Mouse (Mus musculus): ENCODE data around the gene Pbx4. TPM values are rescaled to one million over a fixed set of nuclear protein-coding genes. Genes with fewer than 3 reads are reported as not detected.
A peak's percentile ranks its signal among the peaks of the same experiment; 100 is the strongest.

Gene Pbx4
- polyA plus RNA-seq, 1 experiment from 2014 or later: 8.5 TPM

- no peak for ATAC-seq (ENCODE audit: low FRiP score, low read depth)
- H3K4me2 ChIP-seq (replicated peaks): no peak overlapping the region
- WGBS: 84% methylated on average over 2 of the region's 2 CpGs
- no peak overlapping the region for H3K9ac ChIP-seq
- no peak overlapping the region for H3K27ac ChIP-seq
- H3K9me3 ChIP-seq: no peaks in the 10 kb centered on the region
- H3K27me3 ChIP-seq: no peaks in the 10 kb centered on the region
- H3K36me3 ChIP-seq: peaks cover 50% of the 10 kb centered on the region
- H3K4me3 ChIP-seq: no peak overlapping the region
- H3K4me1 ChIP-seq: peaks cover 20% of the 10 kb centered on the region
Measured at GRCm38 (mm10) chr8:69907106-69907505, 74.8 kb downstream of the Pbx4 start.

- H3K9me3 ChIP-seq: no peaks in the 10 kb centered on the region
- no peak overlapping the region for H3K4me3 ChIP-seq
- H3K27ac ChIP-seq: no peak overlapping the region
- no peaks in the 10 kb centered on the region for H3K27me3 ChIP-seq
- H3K36me3 ChIP-seq: peaks cover 98% of the 10 kb centered on the region
- 91% methylated on average over 13 of the region's 13 CpGs for WGBS
- H3K9ac ChIP-seq: no peak overlapping the region
- ATAC-seq (ENCODE audit: low FRiP score, low read depth): no peak
- H3K4me1 ChIP-seq: no peaks in the 10 kb centered on the region
- H3K4me2 ChIP-seq (replicated peaks): no peak overlapping the region
Measured at GRCm38 (mm10) chr8:69911917-69912316, 79.6 kb downstream of the Pbx4 start.

GRCm38 (mm10) chr8:69912478-69913074 lies 80.3 kb downstream of the Pbx4 start:
- no peak overlapping the region for H3K4me3 ChIP-seq
- H3K27me3 ChIP-seq: no peaks in the 10 kb centered on the region
- H3K4me1 ChIP-seq: no peaks in the 10 kb centered on the region
- ATAC-seq (ENCODE audit: low FRiP score, low read depth): no peak
- no peak overlapping the region for H3K4me2 ChIP-seq (replicated peaks)
- WGBS: 87% methylated on average over 12 of the region's 12 CpGs
- no peak overlapping the region for H3K9ac ChIP-seq
- no peak overlapping the region for H3K27ac ChIP-seq
- H3K9me3 ChIP-seq: no peaks in the 10 kb centered on the region
- peaks cover 99% of the 10 kb centered on the region for H3K36me3 ChIP-seq

- Histone ChIP-seq H3K9me3 (no peaks in the 10 kb centered on the region), H3K4me3 (no peak overlapping the region), H3K4me1 (no peaks in the 10 kb centered on the region), H3K27me3 (no peaks in the 10 kb centered on the region), H3K36me3 (peaks cover 86% of the 10 kb centered on the region), H3K9ac (no peak overlapping the region), H3K27ac (no peak overlapping the region), H3K4me2 (replicated peaks) (no peak overlapping the region)
- WGBS: 85% methylated on average over 4 of the region's 4 CpGs
- ATAC-seq (ENCODE audit: low FRiP score, low read depth): no peak
Measured at GRCm38 (mm10) chr8:69914526-69914925, 82.2 kb downstream of the Pbx4 start.

GRCm38 (mm10) chr8:69915748-69916147 lies 83.5 kb downstream of the Pbx4 start:
- H3K27me3 ChIP-seq: no peaks in the 10 kb centered on the region
- ATAC-seq (ENCODE audit: low FRiP score, low read depth): no peak
- H3K4me2 ChIP-seq (replicated peaks): no peak overlapping the region
- peaks cover 10% of the 10 kb centered on the region for H3K4me1 ChIP-seq
- H3K27ac ChIP-seq: no peak overlapping the region
- no peaks in the 10 kb centered on the region for H3K9me3 ChIP-seq
- no peak overlapping the region for H3K9ac ChIP-seq
- H3K36me3 ChIP-seq: peaks cover 73% of the 10 kb centered on the region
- H3K4me3 ChIP-seq: no peak overlapping the region
- WGBS: 66% methylated on average over 5 of the region's 5 CpGs

GRCm38 (mm10) chr8:69918506-69918905 lies 86.2 kb downstream of the Pbx4 start:
- no peak overlapping the region for H3K4me2 ChIP-seq (replicated peaks)
- peaks cover 46% of the 10 kb centered on the region for H3K36me3 ChIP-seq
- no peak for ATAC-seq (ENCODE audit: low FRiP score, low read depth)
- no peaks in the 10 kb centered on the region for H3K27me3 ChIP-seq
- H3K27ac ChIP-seq: no peak overlapping the region
- peaks cover 16% of the 10 kb centered on the region for H3K4me1 ChIP-seq
- H3K9ac ChIP-seq: no peak overlapping the region
- H3K9me3 ChIP-seq: no peaks in the 10 kb centered on the region
- H3K4me3 ChIP-seq: no peak overlapping the region

GRCm38 (mm10) chr8:69919010-69919409 lies 86.7 kb downstream of the Pbx4 start:
- H3K9me3 ChIP-seq: no peaks in the 10 kb centered on the region
- peaks cover 18% of the 10 kb centered on the region for H3K4me1 ChIP-seq
- no peaks in the 10 kb centered on the region for H3K27me3 ChIP-seq
- no peak overlapping the region for H3K4me2 ChIP-seq (replicated peaks)
- H3K36me3 ChIP-seq: peaks cover 41% of the 10 kb centered on the region
- 74% methylated on average over 1 of the region's 1 CpGs for WGBS
- H3K9ac ChIP-seq: no peak overlapping the region; the same call in 1 of the 2 replicates
- ATAC-seq (ENCODE audit: low FRiP score, low read depth): peak; percentile 60
- no peak overlapping the region for H3K4me3 ChIP-seq
- H3K27ac ChIP-seq: no peak overlapping the region

- H3K4me1 ChIP-seq: peaks cover 18% of the 10 kb centered on the region
- 38% methylated on average over 11 of the region's 11 CpGs for WGBS
- peak; percentile 42 for ATAC-seq (ENCODE audit: low FRiP score, low read depth)
- no peaks in the 10 kb centered on the region for H3K27me3 ChIP-seq
- H3K4me2 ChIP-seq (replicated peaks): peak overlapping the region; percentile 2; the same call in 1 of the 2 replicates
- H3K27ac ChIP-seq: peak overlapping the region; percentile 61; the same call in 1 of the 2 replicates
- no peaks in the 10 kb centered on the region for H3K9me3 ChIP-seq
- peaks cover 30% of the 10 kb centered on the region for H3K36me3 ChIP-seq
- H3K4me3 ChIP-seq: no peak overlapping the region
- H3K9ac ChIP-seq: no peak overlapping the region
Measured at GRCm38 (mm10) chr8:69919876-69920662, 87.8 kb downstream of the Pbx4 start.

- Histone ChIP-seq H3K9me3 (no peaks in the 10 kb centered on the region), H3K36me3 (peaks cover 19% of the 10 kb centered on the region), H3K27me3 (no peaks in the 10 kb centered on the region), H3K4me2 (replicated peaks) (no peak overlapping the region), H3K4me3 (no peak overlapping the region), H3K27ac (peak overlapping the region; percentile 61; the same call in 1 of the 2 replicates), H3K4me1 (peaks cover 18% of the 10 kb centered on the region), H3K9ac (no peak overlapping the region)
- ATAC-seq (ENCODE audit: low FRiP score, low read depth): no peak
- WGBS: 86% methylated on average over 2 of the region's 2 CpGs
Measured at GRCm38 (mm10) chr8:69921141-69921540, 88.8 kb downstream of the Pbx4 start.

Other genes with a start within 250 kb of the Pbx4 start
- 31.1 TPM in 2 replicates for gene Zfp868, start 206.9 kb upstream of the Pbx4 start, polyA plus RNA-seq (2015; fragmentation: Nextera tagmentation; extraction: Ambion mirVana)
- 2.6 and 2.9 TPM in 2 replicates for gene Zfp964, start 178.0 kb upstream of the Pbx4 start, polyA plus RNA-seq (2015; fragmentation: Nextera tagmentation; extraction: Ambion mirVana)
- 33.5 and 34.2 TPM in 2 replicates for gene Zfp869, start 121.8 kb upstream of the Pbx4 start, polyA plus RNA-seq (2015; fragmentation: Nextera tagmentation; extraction: Ambion mirVana)
- 7.7 and 8.1 TPM in 2 replicates for gene Zfp963, start 82.5 kb upstream of the Pbx4 start, polyA plus RNA-seq (2015; fragmentation: Nextera tagmentation; extraction: Ambion mirVana)
- gene Gm20422, start 57.6 kb upstream of the Pbx4 start, polyA plus RNA-seq (2015; fragmentation: Nextera tagmentation; extraction: Ambion mirVana): 0.19 TPM in 1 of 2 replicates, not detected in the other
- gene Atp13a1, start 41.3 kb upstream of the Pbx4 start, polyA plus RNA-seq (2015; fragmentation: Nextera tagmentation; extraction: Ambion mirVana): 48.6 and 52.7 TPM in 2 replicates
- gene Zfp866, start 41.3 kb upstream of the Pbx4 start, polyA plus RNA-seq (2015; fragmentation: Nextera tagmentation; extraction: Ambion mirVana): 38.2 and 38.7 TPM in 2 replicates
- 7.3 and 9.0 TPM in 2 replicates for gene Gmip, start 23.8 kb upstream of the Pbx4 start, polyA plus RNA-seq (2015; fragmentation: Nextera tagmentation; extraction: Ambion mirVana)
- 0.83 and 0.98 TPM in 2 replicates for gene Lpar2, start 10.1 kb upstream of the Pbx4 start, polyA plus RNA-seq (2015; fragmentation: Nextera tagmentation; extraction: Ambion mirVana)
- 1.2 and 1.6 TPM in 2 replicates for gene Cilp2, start 55.2 kb downstream of the Pbx4 start, polyA plus RNA-seq (2015; fragmentation: Nextera tagmentation; extraction: Ambion mirVana)
- gene Tssk6, start 69.7 kb downstream of the Pbx4 start, polyA plus RNA-seq (2015; fragmentation: Nextera tagmentation; extraction: Ambion mirVana): 4.3 TPM in 2 replicates
- gene Ndufa13, start 70.1 kb downstream of the Pbx4 start, polyA plus RNA-seq (2015; fragmentation: Nextera tagmentation; extraction: Ambion mirVana): 173 and 181 TPM in 2 replicates
- 4.2 and 6.6 TPM in 2 replicates for gene Yjefn3, start 70.2 kb downstream of the Pbx4 start, polyA plus RNA-seq (2015; fragmentation: Nextera tagmentation; extraction: Ambion mirVana)
- gene Gatad2a, start 163.9 kb downstream of the Pbx4 start, polyA plus RNA-seq (2015; fragmentation: Nextera tagmentation; extraction: Ambion mirVana): 37.7 and 40.7 TPM in 2 replicates
- 59.5 and 62.8 TPM in 2 replicates for gene Mau2, start 210.2 kb downstream of the Pbx4 start, polyA plus RNA-seq (2015; fragmentation: Nextera tagmentation; extraction: Ambion mirVana)
- gene Sugp1, start 210.3 kb downstream of the Pbx4 start, polyA plus RNA-seq (2015; fragmentation: Nextera tagmentation; extraction: Ambion mirVana): 54.5 and 58.5 TPM in 2 replicates
- 1.0 and 1.2 TPM in 2 replicates for gene Tm6sf2, start 240.4 kb downstream of the Pbx4 start, polyA plus RNA-seq (2015; fragmentation: Nextera tagmentation; extraction: Ambion mirVana)